Mouse (Mus musculus) limb, embryonic 10.5 days (tissue): ENCODE data around the gene Fam166a. TPM values are rescaled to one million over a fixed set of nuclear protein-coding genes. Genes with fewer than 3 reads are reported as not detected.
"Not testable (repeated sequence)": the region's sequence is repeated elsewhere in the genome, so short reads cannot be mapped to it uniquely, and the experiment has no call there.

Experiments
- DNase-seq: peaks from one replicate; pipeline ENCODE4 v3.0.0-alpha.2; 2017; ENCODE audit warnings: low spot score
- H3K27ac ChIP-seq: fragments of 300-500 bp; sonication (generic); 2 replicates; pipeline ENCODE4 v1.5.1; 2016; ENCODE audit warnings: mild to moderate bottlenecking
- H3K27me3 ChIP-seq: fragments of 300-500 bp; sonication (generic); 2 replicates; pipeline ENCODE4 v1.6.1; 2016; ENCODE audit warnings: low read depth, mild to moderate bottlenecking; ENCODE audit not compliant: poor library complexity, severe bottlenecking
- H3K36me3 ChIP-seq: fragments of 300-500 bp; sonication (generic); 2 replicates; pipeline ENCODE4 v1.6.1; 2016; ENCODE audit warnings: mild to moderate bottlenecking, moderate library complexity
- H3K4me1 ChIP-seq: fragments of 300-500 bp; sonication (generic); 2 replicates; pipeline ENCODE4 v1.6.1; 2016
- H3K4me3 ChIP-seq: fragments of 300-500 bp; sonication (generic); 2 replicates; pipeline ENCODE4 v1.5.1; 2016; ENCODE audit warnings: mild to moderate bottlenecking, moderate library complexity
- H3K9me3 ChIP-seq: fragments of 300-500 bp; sonication (generic); replicated peaks from 2 replicates; pipeline ENCODE4 v1.6.1; 2016; ENCODE audit warnings: mild to moderate bottlenecking
- WGBS: fragments of 180-500 bp; shearing (Covaris S2); methylation state at CpG from one replicate; pipeline ENCODE4 v1.1.7; 2016; 5-methylcytosine and 5-hydroxymethylcytosine counted together
- polyA plus RNA-seq: library from polyadenylated mRNA; unstranded; fragments of >200 nt; fragmentation: Nextera tagmentation; extraction: Ambion mirVana; gene quantifications from 2 replicates; pipeline ENCODE4 v1.2.1, GENCODE M21; 2016

Fam166a gene
- polyA plus RNA-seq, 1 experiment from 2014 or later, result 1.0 TPM

DNA sequence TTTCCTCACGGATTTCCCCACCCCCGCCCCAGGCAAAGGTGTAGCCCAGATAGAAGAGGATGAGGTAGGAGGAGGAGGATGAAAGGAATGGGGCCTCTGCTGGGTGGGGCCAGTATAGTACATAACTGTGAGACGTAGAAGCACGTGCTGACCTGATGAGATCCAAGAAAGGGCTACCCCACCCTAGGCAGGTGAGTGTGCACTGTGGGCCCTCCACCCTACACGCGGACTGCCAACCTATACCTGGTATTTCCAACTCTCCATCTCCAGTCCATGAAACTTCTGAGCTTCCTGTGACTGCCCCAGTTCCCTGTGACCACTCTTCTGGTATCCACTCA, 22.9 kb downstream of the Fam166a start:
- Histone ChIP-seq H3K4me3 (peak overlapping the region; percentile 63), H3K36me3 (peaks cover 15% of the 10 kb centered on the region), H3K27me3 (peaks cover 51% of the 10 kb centered on the region), H3K27ac (no peak overlapping the region; the same call in 1 of the 2 replicates), H3K9me3 (no peaks in the 10 kb centered on the region), H3K4me1 (peaks cover 34% of the 10 kb centered on the region)
- DNase-seq, result no peak
- WGBS, result 24% methylated on average over 6 of the region's 6 CpGs

DNA sequence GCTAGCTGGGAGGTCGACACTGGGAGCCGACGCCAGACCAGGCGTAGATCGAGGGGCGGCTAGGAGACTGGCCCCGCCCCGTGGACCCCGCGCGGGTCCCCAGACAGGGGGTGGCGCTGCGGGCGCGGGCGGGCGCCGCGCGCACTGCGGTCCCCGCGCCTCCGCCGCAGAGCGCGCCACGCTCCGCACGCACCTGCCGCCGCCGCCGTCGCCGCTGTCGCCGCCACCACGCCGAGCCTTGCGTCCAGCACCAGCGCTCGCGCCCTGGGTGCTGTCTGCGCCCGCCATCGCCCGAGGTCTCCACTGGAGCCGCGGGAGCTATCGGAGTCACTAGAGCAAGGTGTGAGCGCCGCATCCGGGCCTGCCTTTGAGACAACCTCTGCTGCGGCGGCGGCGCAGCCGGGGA, 23.6 kb downstream of the Fam166a start, which contains the start of the genes Rnf208 and Cysrt1:
TSS of gene Rnf208 (plus strand) at position 155 of the 406 bp plus-strand sequence.
TSS of gene Cysrt1 (minus strand) at position 352 of the 406 bp plus-strand sequence.
- H3K4me1 ChIP-seq, result peaks cover 31% of the 10 kb centered on the region
- H3K9me3 ChIP-seq, result no peaks in the 10 kb centered on the region
- peak; percentile 43 for DNase-seq
- WGBS, result under 1% methylated on average over 59 of the region's 59 CpGs
- peaks cover 22% of the 10 kb centered on the region for H3K36me3 ChIP-seq
- peak within 1 kb of the TSS; percentile 63 for H3K4me3 ChIP-seq
- peak within 1 kb of the TSS; percentile 71 for H3K27ac ChIP-seq
- peaks cover 48% of the 10 kb centered on the region for H3K27me3 ChIP-seq

DNA sequence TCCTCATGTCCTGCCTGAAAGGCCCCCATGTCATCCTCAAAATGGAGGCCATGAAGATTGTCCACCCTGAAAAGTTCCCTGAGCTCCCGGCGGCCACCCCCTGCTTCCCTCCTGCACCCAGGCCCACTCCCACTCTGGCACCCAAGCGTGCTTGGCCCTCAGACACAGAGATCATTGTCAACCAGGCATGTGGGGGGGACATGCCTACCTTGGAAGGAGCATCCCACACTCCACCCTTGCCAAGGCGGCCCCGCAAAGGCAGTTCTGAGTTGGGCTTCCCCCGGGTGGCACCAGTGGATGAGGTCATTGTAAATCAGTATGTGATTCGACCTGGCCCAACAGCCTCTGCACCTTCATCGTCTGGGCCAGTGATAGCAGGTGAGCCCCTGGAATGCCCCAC, 24.8 kb downstream of the Fam166a start:
- DNase-seq, result no peak
- H3K4me1 ChIP-seq, result peaks cover 31% of the 10 kb centered on the region
- H3K36me3 ChIP-seq, result peaks cover 35% of the 10 kb centered on the region
- 72% methylated on average over 8 of the region's 8 CpGs for WGBS
- H3K27ac ChIP-seq, result peak overlapping the region; percentile 47; the same call in 1 of the 2 replicates
- H3K9me3 ChIP-seq, result no peaks in the 10 kb centered on the region
- H3K27me3 ChIP-seq, result peaks cover 44% of the 10 kb centered on the region
- H3K4me3 ChIP-seq, result peak overlapping the region; percentile 63

DNA sequence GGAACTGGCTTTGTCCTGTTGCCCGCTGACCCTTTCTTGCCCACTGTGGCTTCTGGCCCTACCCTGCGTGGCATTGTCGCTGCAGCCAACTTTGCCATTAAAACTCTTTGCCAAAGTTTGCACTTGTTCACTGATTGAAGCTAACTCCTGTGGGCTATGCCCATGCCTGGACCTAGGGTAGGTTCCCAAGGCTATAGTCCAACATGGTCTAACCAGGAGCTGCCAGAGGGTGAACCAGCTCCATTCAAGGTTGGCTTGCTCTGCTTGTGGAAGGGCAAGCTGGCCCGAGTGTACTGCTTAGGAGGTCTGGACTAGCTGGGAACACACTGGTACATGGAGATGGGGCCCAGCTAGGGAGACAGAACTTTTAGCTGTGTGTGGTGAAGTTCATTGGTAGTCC, 25.6 kb downstream of the Fam166a start:
- Histone ChIP-seq H3K27me3 (peaks cover 39% of the 10 kb centered on the region), H3K27ac (no peak overlapping the region), H3K4me3 (no peak overlapping the region), H3K9me3 (no peaks in the 10 kb centered on the region), H3K36me3 (peaks cover 43% of the 10 kb centered on the region), H3K4me1 (peaks cover 31% of the 10 kb centered on the region)
- 87% methylated on average over 4 of the region's 4 CpGs for WGBS
- DNase-seq, result no peak

DNA sequence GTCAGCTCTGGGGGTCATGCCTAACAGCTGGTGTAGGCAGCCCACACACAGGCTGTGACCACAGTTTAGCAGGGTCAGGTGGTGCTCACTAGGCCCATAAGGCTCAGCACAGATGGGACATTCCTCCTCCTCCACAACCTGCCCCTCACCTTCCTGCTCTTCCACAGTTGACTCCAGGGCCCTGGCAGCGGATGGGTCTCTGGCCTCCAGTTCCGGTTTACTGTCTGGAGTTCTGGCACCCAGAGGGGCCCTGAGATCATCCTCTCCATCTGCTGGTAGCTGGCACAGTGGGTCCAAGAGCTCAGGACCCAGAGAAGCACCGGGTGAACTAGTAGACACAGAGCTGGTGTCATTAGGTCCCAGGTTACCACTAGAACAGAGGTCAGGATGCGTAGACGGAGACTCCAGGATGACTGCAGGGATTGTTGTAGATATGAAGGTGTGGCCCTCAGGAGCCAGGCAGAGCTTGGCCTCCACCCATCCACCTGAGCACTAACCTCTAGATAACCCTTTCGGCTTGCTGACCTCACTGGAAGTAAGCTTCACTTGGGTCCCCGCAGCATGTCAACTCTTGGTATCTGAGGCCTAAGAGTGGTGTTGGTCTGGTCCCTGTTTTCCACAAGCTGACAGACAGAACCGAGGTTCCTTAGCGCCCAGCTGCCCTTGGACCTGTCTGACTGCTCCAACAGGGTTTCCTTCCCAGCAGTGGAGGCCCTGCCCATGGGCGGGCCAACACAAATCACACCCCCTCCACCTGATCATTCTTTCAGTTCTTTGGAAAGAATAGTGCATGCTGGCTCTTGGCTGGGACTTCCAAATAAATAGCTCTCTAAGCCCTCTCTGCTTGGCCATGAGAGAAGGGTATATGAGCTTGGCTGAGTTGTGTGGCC, 27.9 kb downstream of the Fam166a start, which contains the start of gene AL732309.1:
TSS of gene AL732309.1 (minus strand) at position 681 of the 890 bp plus-strand sequence.
- H3K4me1 ChIP-seq, result peaks cover 18% of the 10 kb centered on the region
- H3K9me3 ChIP-seq, result no peaks in the 10 kb centered on the region
- H3K27ac ChIP-seq, result no peak within 1 kb of the TSS
- H3K36me3 ChIP-seq, result peaks cover 65% of the 10 kb centered on the region
- H3K27me3 ChIP-seq, result peaks cover 31% of the 10 kb centered on the region
- H3K4me3 ChIP-seq, result no peak within 1 kb of the TSS
- no peak for DNase-seq
- 91% methylated on average over 10 of the region's 10 CpGs for WGBS

DNA sequence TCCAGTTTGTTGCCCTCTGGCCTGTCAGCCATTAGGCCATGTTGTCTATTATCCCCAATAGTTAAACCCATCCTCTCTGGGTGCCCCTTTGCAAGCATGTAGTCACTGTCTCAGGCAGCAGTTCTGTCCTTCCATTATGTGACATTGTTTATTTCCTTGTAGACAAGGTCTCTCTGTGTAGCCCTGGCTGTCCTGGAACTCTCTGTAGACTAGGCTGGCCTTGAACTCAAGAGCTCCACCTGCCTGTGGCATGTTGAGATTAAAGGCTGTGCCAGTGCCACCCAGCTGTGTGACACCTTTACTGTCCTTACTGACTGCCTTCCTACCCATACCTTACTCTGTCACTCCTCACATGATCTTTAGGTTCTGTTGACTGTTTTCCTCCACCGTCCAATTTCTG, 33.8 kb downstream of the Fam166a start:
- Histone ChIP-seq H3K4me1 (peaks cover 18% of the 10 kb centered on the region), H3K9me3 (no peaks in the 10 kb centered on the region), H3K27me3 (no peaks in the 10 kb centered on the region), H3K27ac (no peak overlapping the region), H3K4me3 (no peak overlapping the region), H3K36me3 (peaks cover 56% of the 10 kb centered on the region)
- 83% methylated on average over 1 of the region's 1 CpGs for WGBS
- DNase-seq, result no peak

DNA sequence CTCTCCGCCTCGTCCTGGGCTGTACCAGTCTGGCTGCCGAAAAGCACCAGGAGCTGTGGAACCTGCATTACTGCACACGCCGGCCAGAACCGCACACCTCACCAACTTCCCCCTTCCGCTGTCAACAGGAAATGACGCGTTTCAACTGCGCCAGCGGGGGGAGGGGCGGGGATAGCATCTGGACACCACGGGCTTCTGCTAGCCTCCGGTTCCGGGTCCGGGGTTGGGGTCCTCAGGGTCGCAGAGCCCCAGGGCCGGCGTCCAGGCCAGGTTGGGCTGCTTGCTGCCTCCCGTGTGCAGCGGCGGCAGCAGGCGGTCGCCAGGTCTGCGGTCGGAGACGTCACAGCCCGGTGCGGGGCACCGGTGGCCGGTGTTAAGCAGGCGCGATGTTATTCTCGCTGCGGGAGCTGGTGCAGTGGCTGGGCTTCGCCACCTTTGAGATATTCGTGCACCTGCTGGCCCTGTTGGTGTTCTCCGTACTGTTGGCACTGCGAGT, 36.8 kb downstream of the Fam166a start, which contains the start of gene Tmem203:
TSS of gene Tmem203 (plus strand) at position 156 of the 496 bp plus-strand sequence.
- H3K4me3 ChIP-seq, result peak within 1 kb of the TSS; percentile 79
- peaks cover 18% of the 10 kb centered on the region for H3K4me1 ChIP-seq
- under 1% methylated on average over 39 of the region's 39 CpGs for WGBS
- no peaks in the 10 kb centered on the region for H3K9me3 ChIP-seq
- DNase-seq, result peak; percentile 99
- no peaks in the 10 kb centered on the region for H3K27me3 ChIP-seq
- H3K27ac ChIP-seq, result peak within 1 kb of the TSS; percentile 92
- peaks cover 26% of the 10 kb centered on the region for H3K36me3 ChIP-seq

DNA sequence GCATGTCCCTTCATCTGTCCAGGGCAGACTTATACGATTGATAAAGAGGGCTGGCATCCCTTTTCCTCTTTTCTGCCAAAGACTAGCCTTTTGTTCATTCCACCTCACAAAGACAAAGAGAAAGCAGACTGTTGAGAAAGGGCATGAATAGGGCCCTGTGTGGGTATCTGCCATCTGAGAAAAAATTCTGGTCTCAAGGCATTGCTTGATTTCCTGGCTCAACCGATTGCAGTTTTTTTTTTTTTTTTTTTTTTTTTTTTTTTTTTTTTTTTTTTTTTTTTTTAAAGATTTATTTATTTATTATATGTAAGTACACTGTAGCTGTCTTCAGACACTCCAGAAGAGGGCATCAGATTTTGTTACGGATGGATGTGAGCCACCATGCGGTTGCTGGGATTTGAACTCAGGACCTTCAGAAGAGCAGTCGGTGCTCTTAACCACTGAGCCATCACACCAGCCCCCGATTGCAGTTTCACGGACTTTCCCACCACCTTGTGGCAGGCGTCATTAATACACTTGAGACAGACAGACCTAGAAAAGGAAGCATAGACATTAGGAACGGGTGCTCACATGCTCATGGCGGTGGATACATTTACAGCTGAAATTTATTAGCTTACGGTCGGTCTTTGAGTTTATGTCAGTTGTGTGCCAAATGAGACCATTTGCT, 38.0 kb downstream of the Fam166a start:
- Histone ChIP-seq H3K36me3 (peaks cover 14% of the 10 kb centered on the region), H3K4me1 (peaks cover 18% of the 10 kb centered on the region), H3K4me3 (peak overlapping the region; percentile 79)
- not testable (repeated sequence) for H3K27ac ChIP-seq, DNase-seq, H3K9me3 ChIP-seq, H3K27me3 ChIP-seq
- WGBS, result 68% methylated on average over 12 of the region's 12 CpGs

DNA sequence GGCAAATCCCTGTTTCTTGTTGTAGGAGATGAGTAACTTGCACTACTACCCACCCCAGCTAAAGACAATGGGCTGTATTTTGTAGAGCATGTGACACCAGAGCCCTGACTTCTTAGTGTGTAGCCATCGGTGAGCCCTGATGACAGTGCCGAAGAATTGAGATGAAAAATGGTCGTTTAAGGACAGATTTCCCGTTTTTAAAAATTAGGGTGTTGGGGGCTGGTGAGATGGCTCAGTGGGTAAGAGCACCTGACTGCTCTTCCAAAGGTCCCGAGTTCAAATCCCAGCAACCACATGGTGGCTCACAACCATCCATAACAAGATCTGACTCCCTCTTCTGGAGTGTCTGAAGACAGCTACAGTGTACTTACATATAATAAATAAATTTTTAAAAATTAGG, 38.7 kb downstream of the Fam166a start:
- H3K9me3 ChIP-seq, H3K27ac ChIP-seq, H3K36me3 ChIP-seq, H3K4me3 ChIP-seq, H3K27me3 ChIP-seq, DNase-seq: not testable (repeated sequence)
- H3K4me1 ChIP-seq, result peaks cover 23% of the 10 kb centered on the region
- 91% methylated on average over 5 of the region's 5 CpGs for WGBS

DNA sequence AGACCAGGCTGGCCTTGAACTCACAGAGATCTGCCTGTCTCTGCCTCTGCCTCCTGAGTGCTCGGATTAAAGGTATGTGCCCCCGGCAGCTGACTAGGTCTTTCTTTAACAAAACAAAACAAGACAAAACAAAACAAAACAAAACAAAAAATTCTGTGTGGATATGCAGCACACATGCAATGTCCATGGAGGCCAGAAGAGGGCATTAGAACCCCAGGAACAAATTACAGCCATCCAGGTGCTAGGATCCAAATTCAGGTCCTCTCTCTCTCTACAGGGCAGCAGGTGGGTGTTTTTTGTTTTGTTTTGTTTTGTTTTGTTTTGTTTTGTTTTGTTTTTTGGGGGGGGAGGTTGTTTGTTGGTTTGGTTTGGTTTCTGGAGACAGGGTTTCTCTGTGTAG, 40.3 kb downstream of the Fam166a start:
- H3K27me3 ChIP-seq, result peaks cover 9% of the 10 kb centered on the region
- no peaks in the 10 kb centered on the region for H3K9me3 ChIP-seq
- no peak for DNase-seq
- WGBS, result 69% methylated on average over 2 of the region's 2 CpGs
- H3K4me1 ChIP-seq, result peaks cover 35% of the 10 kb centered on the region
- no peaks in the 10 kb centered on the region for H3K36me3 ChIP-seq
- no peak overlapping the region for H3K4me3 ChIP-seq
- no peak overlapping the region for H3K27ac ChIP-seq

DNA sequence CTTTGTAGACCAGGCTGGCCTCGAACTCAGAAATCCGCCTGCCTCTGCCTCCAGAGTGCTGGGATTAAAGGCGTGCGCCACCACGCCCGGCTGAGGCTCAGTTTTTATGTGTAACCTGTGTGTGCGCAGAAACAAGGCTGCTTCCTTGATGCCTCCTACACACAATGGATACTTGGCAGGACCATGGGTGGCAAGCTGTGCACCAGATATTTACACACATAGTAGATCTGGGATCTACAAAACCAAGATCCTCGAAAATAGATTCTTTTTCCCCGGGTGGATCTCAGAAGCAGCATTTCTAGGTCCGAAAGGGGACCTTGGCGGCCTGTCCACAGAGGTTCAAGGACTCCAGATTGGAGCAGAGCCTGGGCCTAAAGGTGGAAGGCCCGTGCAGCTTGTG, 43.3 kb downstream of the Fam166a start:
- Histone ChIP-seq H3K27ac (peak overlapping the region; percentile 80), H3K4me1 (peaks cover 41% of the 10 kb centered on the region)
- 50% methylated on average over 12 of the region's 12 CpGs for WGBS

DNA sequence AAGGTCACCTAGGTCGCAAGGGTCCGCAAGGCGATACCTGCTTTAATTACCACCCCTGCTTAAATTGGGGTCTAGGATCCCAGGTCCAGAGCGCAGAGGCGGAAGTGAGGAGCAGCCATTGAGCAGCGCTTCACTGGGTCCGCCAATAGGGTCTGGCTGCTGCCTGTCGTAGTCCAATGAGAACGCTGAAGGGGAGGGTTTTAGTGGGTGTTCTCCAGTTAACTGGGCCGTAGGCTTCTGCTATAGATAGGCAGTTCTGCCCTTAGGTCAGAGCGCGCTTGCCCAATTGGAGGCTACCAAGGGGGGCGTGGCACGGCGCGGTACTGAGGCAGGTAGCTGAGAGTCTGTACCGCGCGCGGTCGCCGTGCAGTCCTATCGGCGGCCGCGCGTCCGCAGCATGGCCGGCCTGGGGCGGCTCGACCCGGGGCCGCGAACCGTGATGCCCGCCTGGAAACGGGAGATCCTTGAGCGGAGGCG, 43.8 kb downstream of the Fam166a start, which contains the start of gene Tprn:
TSS of gene Tprn (plus strand) at position 328 of the 477 bp plus-strand sequence.
- under 1% methylated on average over 39 of the region's 39 CpGs for WGBS
- H3K9me3 ChIP-seq, result no peaks in the 10 kb centered on the region
- H3K36me3 ChIP-seq, result no peaks in the 10 kb centered on the region
- peaks cover 29% of the 10 kb centered on the region for H3K27me3 ChIP-seq
- DNase-seq, result peak; percentile 90
- peak within 1 kb of the TSS; percentile 80 for H3K27ac ChIP-seq
- peaks cover 41% of the 10 kb centered on the region for H3K4me1 ChIP-seq
- peak within 1 kb of the TSS; percentile 85 for H3K4me3 ChIP-seq

More for the DNA sequence above, 43.3 kb downstream of the Fam166a start:
- Histone ChIP-seq H3K4me3 (peak overlapping the region; percentile 85), H3K36me3 (no peaks in the 10 kb centered on the region), H3K9me3 (no peaks in the 10 kb centered on the region), H3K27me3 (peaks cover 29% of the 10 kb centered on the region)
- no peak for DNase-seq
